Mouse (Mus musculus): ENCODE measurements around the gene Tial1. TPM values are rescaled to one million over a fixed set of nuclear protein-coding genes. Genes with fewer than 3 reads are reported as not detected.

The Tial1 gene
- polyA plus RNA-seq, 1 experiment from 2014 or later, result 32.2 TPM

DNA sequence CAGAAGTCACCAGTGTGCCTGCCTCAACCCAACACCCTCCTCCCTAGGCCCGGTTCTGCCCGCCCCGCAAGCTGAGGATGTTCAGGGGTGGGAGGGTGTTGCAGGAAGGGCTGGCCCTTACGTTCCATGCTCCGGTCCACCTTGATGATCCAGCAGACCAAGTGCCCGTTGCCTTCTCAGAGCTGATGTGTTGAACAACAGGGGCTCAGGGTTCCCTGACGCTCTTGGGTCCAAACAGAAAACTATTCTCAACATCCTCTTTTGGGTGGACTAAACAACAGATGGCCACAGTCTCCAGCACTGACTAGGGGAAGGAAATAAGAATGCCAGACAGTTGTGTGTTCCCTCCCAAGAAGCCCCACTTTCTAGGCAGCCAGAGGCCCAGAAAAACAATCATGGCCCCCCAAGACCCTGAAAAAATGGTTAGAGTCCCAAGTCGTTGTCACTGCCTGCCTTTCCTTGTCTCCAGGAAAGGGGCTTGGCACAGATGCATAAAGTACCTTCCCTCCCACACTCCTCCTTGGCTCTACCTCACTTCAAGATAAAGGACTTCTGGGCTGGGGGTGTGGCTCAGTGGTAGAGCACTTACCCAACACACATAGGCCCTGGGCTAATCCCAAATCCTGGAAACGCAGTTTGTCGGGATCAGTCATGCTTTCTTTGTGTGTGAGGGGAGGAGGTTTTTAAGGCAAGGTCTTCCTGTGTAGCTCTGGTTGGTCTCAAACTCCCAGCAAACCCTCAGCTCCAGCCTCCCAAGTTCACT is 49.3 kb downstream of the Tial1 start:
- Histone ChIP-seq H3K4me2 (no peak overlapping the region), H3K4me1 (peaks cover 7% of the 10 kb centered on the region), H3K4me3 (no peak overlapping the region), H3K27ac (no peak overlapping the region), H3K36me3 (replicated peaks) (no peaks in the 10 kb centered on the region), H3K9me3 (no peaks in the 10 kb centered on the region), H3K9ac (no peak overlapping the region), H3K27me3 (replicated peaks) (peaks cover 15% of the 10 kb centered on the region; the same call in 1 of the 2 replicates)
- ATAC-seq (replicated peaks), result no peak
- 62% methylated on average over 10 of the region's 10 CpGs for WGBS

- Histone ChIP-seq H3K4me1 (no peaks in the 10 kb centered on the region), H3K27ac (no peak overlapping the region), H3K4me2 (no peak overlapping the region), H3K36me3 (replicated peaks) (no peaks in the 10 kb centered on the region), H3K9ac (no peak overlapping the region), H3K9me3 (no peaks in the 10 kb centered on the region), H3K4me3 (no peak overlapping the region), H3K27me3 (replicated peaks) (0 out of 2 replicates have a peak, but pooled peaks cover 4% of the 10 kb centered on the region)
- ATAC-seq (replicated peaks), result no peak
- WGBS, result 77% methylated on average over 11 of the region's 11 CpGs
Measured at GRCm38 (mm10) chr7:128410708-128411413, 50.7 kb downstream of the Tial1 start.

- no peaks in the 10 kb centered on the region for H3K36me3 ChIP-seq (replicated peaks)
- no peaks in the 10 kb centered on the region for H3K27me3 ChIP-seq (replicated peaks)
- 91% methylated on average over 5 of the region's 5 CpGs for WGBS
- H3K4me1 ChIP-seq, result no peaks in the 10 kb centered on the region
- no peak overlapping the region for H3K4me2 ChIP-seq
- ATAC-seq (replicated peaks), result no peak
- H3K27ac ChIP-seq, result no peak overlapping the region
- no peaks in the 10 kb centered on the region for H3K9me3 ChIP-seq
- no peak overlapping the region for H3K4me3 ChIP-seq
- H3K9ac ChIP-seq, result no peak overlapping the region
Measured at GRCm38 (mm10) chr7:128408265-128408664, 53.3 kb downstream of the Tial1 start.

- Histone ChIP-seq H3K27ac (no peak overlapping the region), H3K9ac (no peak overlapping the region), H3K4me1 (no peaks in the 10 kb centered on the region), H3K36me3 (replicated peaks) (no peaks in the 10 kb centered on the region), H3K4me2 (no peak overlapping the region), H3K9me3 (no peaks in the 10 kb centered on the region), H3K4me3 (no peak overlapping the region), H3K27me3 (replicated peaks) (no peaks in the 10 kb centered on the region)
- 92% methylated on average over 6 of the region's 6 CpGs for WGBS
- ATAC-seq (replicated peaks), result no peak
Measured at GRCm38 (mm10) chr7:128403988-128404387, 57.5 kb downstream of the Tial1 start.

DNA sequence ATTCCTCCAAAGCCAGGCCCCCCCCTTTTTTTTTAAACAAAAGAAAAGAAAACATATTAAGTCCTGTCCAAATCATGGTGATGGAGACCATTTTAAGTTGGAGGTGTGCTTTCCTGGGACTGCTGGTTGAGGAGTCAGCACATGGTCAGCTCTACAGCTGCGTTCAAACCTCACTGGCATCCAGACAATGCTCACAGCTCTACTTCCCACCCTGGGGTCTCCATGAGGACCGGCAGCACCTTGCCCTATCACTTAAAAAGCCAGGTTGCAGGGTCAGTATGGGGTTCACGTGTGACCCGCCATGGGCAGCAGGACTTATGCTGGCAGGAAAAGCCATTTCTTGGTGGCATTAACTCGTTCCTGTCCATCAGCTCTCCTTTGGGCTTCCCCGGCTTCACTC is 57.9 kb downstream of the Tial1 start:
- no peaks in the 10 kb centered on the region for H3K27me3 ChIP-seq (replicated peaks)
- no peak overlapping the region for H3K27ac ChIP-seq
- no peaks in the 10 kb centered on the region for H3K9me3 ChIP-seq
- no peak overlapping the region for H3K9ac ChIP-seq
- ATAC-seq (replicated peaks), result no peak
- no peak overlapping the region for H3K4me3 ChIP-seq
- no peaks in the 10 kb centered on the region for H3K4me1 ChIP-seq
- no peak overlapping the region for H3K4me2 ChIP-seq
- 89% methylated on average over 6 of the region's 6 CpGs for WGBS
- no peaks in the 10 kb centered on the region for H3K36me3 ChIP-seq (replicated peaks)

DNA sequence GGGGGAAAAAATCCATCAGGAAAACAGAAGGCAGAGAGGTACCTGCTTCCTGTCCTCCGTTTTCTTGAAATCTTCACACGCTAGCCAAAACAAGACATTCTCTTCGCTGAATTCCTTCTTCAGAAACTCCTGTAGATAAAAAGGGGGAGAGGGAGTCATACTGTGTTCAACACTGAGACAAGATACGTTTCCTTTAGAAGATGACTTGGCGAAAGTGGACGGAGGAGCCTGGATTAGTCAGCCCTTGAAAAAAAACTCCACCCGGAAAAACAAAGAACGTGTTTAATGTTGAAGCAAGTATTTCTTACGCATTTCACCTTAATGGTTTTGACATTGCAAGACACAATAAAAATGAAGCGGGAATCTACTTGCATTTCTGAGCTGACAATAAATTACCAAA is 58.4 kb downstream of the Tial1 start:
- ATAC-seq (replicated peaks), result no peak
- Histone ChIP-seq H3K4me1 (no peaks in the 10 kb centered on the region), H3K4me3 (no peak overlapping the region), H3K36me3 (replicated peaks) (no peaks in the 10 kb centered on the region), H3K9me3 (no peaks in the 10 kb centered on the region), H3K27me3 (replicated peaks) (no peaks in the 10 kb centered on the region), H3K9ac (no peak overlapping the region), H3K27ac (no peak overlapping the region), H3K4me2 (no peak overlapping the region)
- WGBS, result 85% methylated on average over 10 of the region's 10 CpGs

DNA sequence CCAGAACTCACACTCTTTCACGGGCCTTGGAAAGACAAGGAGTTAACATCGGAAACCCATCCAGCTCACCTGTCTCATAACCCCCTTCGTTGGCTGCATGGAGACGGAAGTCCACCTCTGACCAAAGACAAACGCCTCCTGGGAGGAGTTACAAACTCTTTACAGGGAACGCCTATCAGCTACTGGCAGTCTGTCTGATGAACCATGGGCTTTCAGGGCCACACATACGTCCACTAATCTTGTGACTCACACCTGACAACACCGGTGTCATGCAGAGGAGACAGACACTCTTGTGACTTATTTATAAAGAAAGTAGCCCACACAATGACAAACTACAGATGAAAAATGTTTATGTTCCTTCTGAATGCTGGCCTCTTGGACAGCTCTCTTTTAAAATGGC is 58.9 kb downstream of the Tial1 start:
- ATAC-seq (replicated peaks), result no peak
- H3K9ac ChIP-seq, result no peak overlapping the region
- no peak overlapping the region for H3K27ac ChIP-seq
- no peak overlapping the region for H3K4me2 ChIP-seq
- H3K4me3 ChIP-seq, result no peak overlapping the region
- no peaks in the 10 kb centered on the region for H3K9me3 ChIP-seq
- 91% methylated on average over 8 of the region's 8 CpGs for WGBS
- H3K27me3 ChIP-seq (replicated peaks), result no peaks in the 10 kb centered on the region
- H3K36me3 ChIP-seq (replicated peaks), result no peaks in the 10 kb centered on the region
- H3K4me1 ChIP-seq, result no peaks in the 10 kb centered on the region

- no peak overlapping the region for H3K4me2 ChIP-seq
- no peak for ATAC-seq (replicated peaks)
- H3K27ac ChIP-seq, result no peak overlapping the region
- no peaks in the 10 kb centered on the region for H3K27me3 ChIP-seq (replicated peaks)
- H3K9ac ChIP-seq, result no peak overlapping the region
- no peaks in the 10 kb centered on the region for H3K36me3 ChIP-seq (replicated peaks)
- no peaks in the 10 kb centered on the region for H3K9me3 ChIP-seq
- H3K4me3 ChIP-seq, result no peak overlapping the region
- H3K4me1 ChIP-seq, result no peaks in the 10 kb centered on the region
- 77% methylated on average over 4 of the region's 4 CpGs for WGBS
Measured at GRCm38 (mm10) chr7:128398664-128399063, 62.9 kb downstream of the Tial1 start.

DNA sequence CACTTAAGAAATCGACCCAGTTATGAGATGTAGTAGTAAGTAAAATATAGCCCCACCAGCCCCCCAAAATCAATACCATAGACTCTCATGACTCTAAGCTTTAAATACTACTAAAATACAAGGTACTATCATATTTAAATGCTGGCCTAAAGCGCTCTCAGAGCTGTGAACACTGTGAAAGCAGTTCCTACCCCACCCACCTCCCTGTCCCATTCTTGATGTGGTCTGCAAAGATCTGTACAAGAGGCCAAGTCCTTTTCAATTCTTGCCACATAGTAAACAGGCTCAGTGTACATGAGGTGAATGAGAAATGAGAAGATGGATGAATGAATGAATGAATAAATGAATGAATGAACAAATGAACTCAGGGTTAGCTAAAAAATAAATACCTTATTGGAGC is 64.5 kb downstream of the Tial1 start:
- H3K27me3 ChIP-seq (replicated peaks), result no peaks in the 10 kb centered on the region
- H3K4me1 ChIP-seq, result no peaks in the 10 kb centered on the region
- 76% methylated on average over 2 of the region's 2 CpGs for whole genome bisulfite sequencing
- no peak for ATAC-seq (replicated peaks)
- H3K9ac ChIP-seq, result no peak overlapping the region
- no peaks in the 10 kb centered on the region for H3K36me3 ChIP-seq (replicated peaks)
- no peak overlapping the region for H3K4me3 ChIP-seq
- H3K9me3 ChIP-seq, result no peaks in the 10 kb centered on the region
- H3K27ac ChIP-seq, result no peak overlapping the region
- no peak overlapping the region for H3K4me2 ChIP-seq

DNA sequence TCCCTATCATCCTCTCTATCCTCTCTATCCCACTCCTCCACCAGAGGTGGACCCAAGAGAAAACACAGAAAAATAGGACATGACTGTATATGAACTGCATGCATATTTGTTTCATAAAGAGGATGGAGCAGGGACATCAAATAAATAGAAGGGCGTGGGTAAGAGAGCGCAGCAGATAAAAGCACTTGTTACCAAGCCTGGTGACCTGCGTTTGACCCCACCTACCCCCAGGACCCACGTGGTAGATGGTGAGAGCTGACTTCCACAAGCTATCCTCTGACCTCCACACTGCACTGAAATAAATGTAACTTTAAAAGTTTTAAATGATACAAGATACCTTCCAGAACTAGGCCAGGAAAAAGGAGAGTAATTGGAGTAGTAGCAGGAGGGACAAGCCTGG is 67.8 kb downstream of the Tial1 start:
- H3K27me3 ChIP-seq (replicated peaks), result no peaks in the 10 kb centered on the region

GRCm38 (mm10) chr7:128392972-128393314 is 68.6 kb downstream of the Tial1 start:
- Histone ChIP-seq H3K4me2 (no peak overlapping the region), H3K36me3 (replicated peaks) (no peaks in the 10 kb centered on the region), H3K27ac (no peak overlapping the region), H3K4me1 (no peaks in the 10 kb centered on the region), H3K9me3 (no peaks in the 10 kb centered on the region), H3K27me3 (replicated peaks) (no peaks in the 10 kb centered on the region), H3K9ac (no peak overlapping the region), H3K4me3 (no peak overlapping the region)
- 32% methylated on average over 5 of the region's 5 CpGs for WGBS
- no peak for ATAC-seq (replicated peaks)

More for the DNA sequence above, 67.8 kb downstream of the Tial1 start:
- WGBS, result 69% methylated on average over 4 of the region's 4 CpGs
- Histone ChIP-seq H3K4me2 (no peak overlapping the region), H3K27ac (no peak overlapping the region), H3K9ac (no peak overlapping the region), H3K36me3 (replicated peaks) (no peaks in the 10 kb centered on the region), H3K4me3 (no peak overlapping the region), H3K4me1 (no peaks in the 10 kb centered on the region), H3K9me3 (no peaks in the 10 kb centered on the region)
- ATAC-seq (replicated peaks), result no peak

DNA sequence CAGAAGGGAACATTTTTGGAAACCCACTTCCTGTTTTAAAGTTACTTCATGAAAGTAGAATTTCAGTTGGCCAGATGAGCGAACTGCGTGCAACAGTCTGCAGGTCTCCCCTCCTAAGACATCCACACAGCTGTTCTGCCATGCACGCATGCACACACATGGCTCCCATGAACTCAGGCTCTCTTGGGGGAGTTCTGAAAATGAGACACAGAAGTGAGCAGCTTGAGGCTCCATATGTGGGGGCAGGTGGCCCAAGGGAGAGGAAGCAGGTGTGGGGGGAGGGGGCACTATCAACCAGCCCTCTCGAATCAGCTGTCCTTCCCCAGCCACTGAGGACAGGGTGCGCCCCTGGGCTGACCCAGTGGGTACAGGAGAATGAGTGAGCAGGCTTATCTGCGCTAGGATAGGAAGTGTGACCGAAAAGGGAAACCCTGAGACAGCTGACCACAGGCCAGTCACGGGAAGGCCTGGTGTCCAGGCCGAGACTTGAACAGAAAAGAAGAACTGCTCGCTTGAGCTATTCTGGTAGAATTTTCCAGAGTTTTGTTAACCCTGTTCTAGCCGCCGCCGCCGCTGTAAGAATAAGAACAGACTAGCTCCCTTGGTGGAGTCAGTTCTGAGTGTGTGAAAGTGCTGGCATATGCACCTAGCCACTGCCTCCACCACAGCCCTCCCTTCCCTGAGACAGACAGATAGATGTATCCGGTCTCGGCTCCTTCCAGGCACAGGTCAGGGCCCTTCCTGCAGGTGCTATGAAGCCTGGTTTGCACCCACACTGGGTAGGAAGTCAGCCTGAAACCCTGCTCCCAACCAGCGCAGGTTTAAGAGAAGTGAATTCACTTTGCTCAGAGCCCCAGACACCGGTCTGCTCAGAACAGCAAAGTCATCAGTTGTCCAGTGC is 69.2 kb downstream of the Tial1 start:
- ATAC-seq (replicated peaks), result no peak
- Histone ChIP-seq H3K9ac (no peak overlapping the region), H3K4me1 (no peaks in the 10 kb centered on the region), H3K4me2 (no peak overlapping the region), H3K36me3 (replicated peaks) (no peaks in the 10 kb centered on the region), H3K27me3 (replicated peaks) (no peaks in the 10 kb centered on the region), H3K9me3 (no peaks in the 10 kb centered on the region), H3K27ac (no peak overlapping the region), H3K4me3 (no peak overlapping the region)
- WGBS, result 85% methylated on average over 18 of the region's 18 CpGs

Measured in midbrain, embryonic 15.5 days (tissue).